8 mouse cellular contexts compared by ENCODE assay signal in the genomic region with DNA sequence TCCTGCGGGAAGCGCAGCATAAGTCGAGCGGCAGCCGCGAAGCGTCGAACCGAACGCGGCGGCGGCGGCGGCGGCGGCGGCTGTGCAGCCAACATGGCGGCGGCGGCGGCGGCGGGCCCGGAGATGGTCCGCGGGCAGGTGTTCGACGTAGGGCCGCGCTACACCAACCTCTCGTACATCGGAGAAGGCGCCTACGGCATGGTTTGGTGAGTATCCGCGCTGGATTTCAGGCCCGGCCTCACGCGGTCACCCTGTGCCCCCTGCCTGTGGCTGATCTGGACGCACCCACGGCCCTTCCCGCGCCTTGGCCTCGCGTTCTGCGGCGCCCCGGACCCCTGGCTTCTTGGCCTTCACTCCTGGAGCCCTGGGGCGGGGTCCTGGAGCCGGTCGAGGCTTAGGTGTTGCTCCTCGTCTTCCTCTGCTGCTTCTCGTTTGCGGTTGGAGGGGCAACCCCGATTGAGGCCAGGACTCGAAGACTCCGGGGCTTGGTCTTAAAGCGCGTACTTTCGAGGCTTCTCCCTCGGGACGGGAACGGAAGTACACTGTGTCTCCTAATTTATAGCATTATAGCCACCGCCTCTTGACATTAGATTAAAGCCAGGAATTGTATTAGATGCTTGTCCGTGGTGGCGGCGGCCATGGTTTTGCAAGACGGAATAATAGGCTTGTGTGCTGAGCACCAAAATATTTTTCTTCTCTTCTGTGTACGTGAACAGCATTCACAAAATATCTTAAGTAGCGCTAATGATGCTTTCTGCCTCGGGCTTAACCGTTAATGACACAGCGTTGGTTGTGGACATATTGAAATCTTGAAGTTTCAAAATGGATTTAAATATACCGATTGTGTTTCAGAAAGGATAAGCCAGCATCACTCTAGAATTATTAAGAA. TPM values are rescaled to one million over a fixed set of nuclear protein-coding genes. Genes with fewer than 3 reads are reported as not detected.
DNase-seq lines count a peak whose midpoint lies in the region; TF ChIP-seq lines count a peak whose summit lies in the region.

No protein-coding gene starts in this region.

- peak overlapping the region; percentile 100 for H3K4me3 ChIP-seq in left cerebral cortex, adult 2 months
- peak overlapping the region; percentile 100 for H3K4me3 ChIP-seq in megakaryocyte, embryonic 14.5 days (replicated peaks)

- peaks cover 45% of the 10 kb centered on the region for H3K4me1 ChIP-seq in megakaryocyte, embryonic 14.5 days

- H3K9me3 ChIP-seq in megakaryocyte, embryonic 14.5 days = no peaks in the 10 kb centered on the region

- peak; percentile 25 to 51 for DNase-seq in layer of hippocampus, postnatal 36 days
- DNase-seq in layer of hippocampus, adult 11-12 months (ENCODE audit: low spot score) = no peak
- peak; percentile 45 for DNase-seq in adrenal gland, adult 8-10 months
- DNase-seq in fat pad, adult 2 months (ENCODE audit: extremely low read depth, low read depth, low spot score) = peak; percentile 19
- peak; percentile 68 to 80 for DNase-seq in heart, postnatal 36 days
- DNase-seq in left cerebral cortex, adult 2 months (ENCODE audit: extremely low spot score in 1 of 2, low spot score in 2 of 2) = peak; percentile 45
- DNase-seq in splenic B cell, adult 2 months (ENCODE audit: low read depth, low spot score) = peak; percentile 78

- intact Hi-C loops in heart, postnatal 36 days (cut with DNase I) = loop anchor here (5.0 kb wide), 2 partner anchors 86 to 129 kb away; a partner anchor contains a TSS
- intact Hi-C loops in left cerebral cortex, adult 2 months (cut with DNase I) = loop anchor here (5.0 kb wide), 1 partner anchor 51 kb away; no protein-coding TSS in a partner anchor

- peak overlapping the region; percentile 93 for H3K27ac ChIP-seq in left cerebral cortex, adult 2 months

- H3K36me3 ChIP-seq in megakaryocyte, embryonic 14.5 days (replicated peaks; ENCODE audit: low read length) = peaks cover 21% of the 10 kb centered on the region
- H3K36me3 ChIP-seq in splenic B cell, adult 2 months (ENCODE audit: control insufficient read depth, insufficient read depth, low read length, poor library complexity, severe bottlenecking) = 0 out of 2 replicates have a peak, but pooled peaks cover 1% of the 10 kb centered on the region

- TF ChIP-seq CTCF in left cerebral cortex, adult 2 months (IDR thresholded peaks at IDR 0.05) = no peak; the same call in none of the 2 replicates

- no peaks in the 10 kb centered on the region for H3K27me3 ChIP-seq in megakaryocyte, embryonic 14.5 days (replicated peaks)
- H3K27me3 ChIP-seq in splenic B cell, adult 2 months (ENCODE audit: control insufficient read depth, insufficient read depth, low read length, poor library complexity, severe bottlenecking) = no peaks in the 10 kb centered on the region

RNA-seq across cellular contexts. Expression of a gene that starts 0.6 kb away (rescaled TPM):
- total RNA-seq in layer of hippocampus, postnatal 36 days (2021) = 100 to 1,000 TPM; 522 to 529 TPM
- 100 to 1,000 TPM; 178 to 210 (median 193) TPM for total RNA-seq in adrenal gland, adult 8-10 months (2022)
- total RNA-seq in heart, postnatal 36 days (2021) = 100 to 1,000 TPM; 109 to 110 TPM
- 100 to 1,000 TPM; 442 to 445 TPM for total RNA-seq in left cerebral cortex, adult 2 months (2021)
- 17.1 and 17.7 TPM in 2 replicates for polyA plus RNA-seq in megakaryocyte, embryonic 14.5 days (2012; ENCODE audit: insufficient read depth, low replicate concordance)
